Mouse (Mus musculus): ENCODE data around the gene Ccdc154. TPM values are rescaled to one million over a fixed set of nuclear protein-coding genes. Genes with fewer than 3 reads are reported as not detected.

Gene Ccdc154
- not detected in 2 replicates for polyA plus RNA-seq (2021; fragmentation: Nextera tagmentation)
- long read RNA-seq, experiment 1, result 0 reads
- long read RNA-seq, experiment 2, result 0 reads

GRCm38 (mm10) chr17:25162161-25162560, at the start of gene Ccdc154:
TSS of gene Ccdc154 (plus strand) at chr17:25162461.

DNA sequence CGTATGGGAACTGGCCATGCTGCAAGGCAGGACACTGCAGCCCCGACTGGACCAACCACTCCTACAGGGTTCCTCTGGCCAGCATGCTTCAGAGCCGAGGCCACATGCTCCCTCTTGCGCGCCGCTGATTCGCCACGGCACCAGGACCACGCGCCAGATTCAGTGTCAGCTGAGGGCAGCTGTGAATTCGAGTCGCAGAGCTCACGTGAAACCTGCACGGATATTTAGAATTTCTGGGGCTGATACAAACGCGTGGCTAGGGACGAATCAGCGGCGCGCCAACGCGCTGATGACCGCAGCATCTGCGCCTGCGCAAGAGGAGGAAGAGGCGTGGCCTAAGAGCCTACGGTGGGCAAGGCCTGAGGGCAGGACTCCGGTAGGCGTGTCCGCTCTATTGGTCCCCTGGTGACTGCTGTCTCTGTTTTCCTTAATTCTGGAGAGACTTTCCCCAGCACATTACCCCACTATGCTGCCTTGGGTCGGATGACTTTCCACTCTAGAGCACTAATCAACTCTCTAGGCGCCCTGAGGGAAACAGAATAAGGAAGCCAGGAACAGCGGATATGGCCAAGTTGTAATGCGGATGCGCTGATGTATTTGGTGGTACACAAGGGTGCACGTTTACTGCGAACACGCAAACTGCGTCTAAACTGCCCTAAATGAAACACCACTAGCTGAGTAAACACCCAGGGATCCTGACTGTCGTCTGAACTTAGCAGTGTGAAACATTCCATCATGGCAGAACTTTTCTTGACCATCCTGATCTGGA, 46.4 kb upstream of the Ccdc154 start, which contains the start of gene Telo2:
Gene Telo2 (minus strand): TSS at position 304 of the 769 bp plus-strand sequence.

GRCm38 (mm10) chr17:25120406-25120805, 41.9 kb upstream of the Ccdc154 start, which contains the start of gene Ptx4:
TSS of gene Ptx4 (plus strand) at chr17:25120760.

DNA sequence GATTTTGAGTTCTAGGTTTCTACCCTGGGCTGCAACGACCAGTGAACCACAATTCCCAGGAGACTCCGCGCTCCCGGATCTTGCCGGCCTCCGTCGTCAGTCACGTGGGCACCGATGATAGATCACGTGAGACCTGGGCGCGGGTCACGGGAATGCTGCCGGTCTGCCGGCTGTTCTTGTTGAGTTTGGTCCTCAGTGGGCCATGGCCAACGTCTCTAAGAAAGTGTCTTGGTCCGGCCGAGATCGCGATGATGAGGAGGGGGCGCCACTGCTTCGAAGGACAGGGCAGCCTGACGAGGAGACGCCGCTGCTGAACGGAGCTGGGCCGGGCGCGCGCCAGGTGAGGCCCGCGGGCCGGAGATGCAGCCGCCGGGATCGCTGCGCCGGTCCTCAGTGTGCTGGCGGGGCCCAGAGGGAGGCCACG, 29.0 kb upstream of the Ccdc154 start, which contains the start of gene Clcn7:
Gene Clcn7 (plus strand): TSS at position 117 of the 424 bp plus-strand sequence.

DNA sequence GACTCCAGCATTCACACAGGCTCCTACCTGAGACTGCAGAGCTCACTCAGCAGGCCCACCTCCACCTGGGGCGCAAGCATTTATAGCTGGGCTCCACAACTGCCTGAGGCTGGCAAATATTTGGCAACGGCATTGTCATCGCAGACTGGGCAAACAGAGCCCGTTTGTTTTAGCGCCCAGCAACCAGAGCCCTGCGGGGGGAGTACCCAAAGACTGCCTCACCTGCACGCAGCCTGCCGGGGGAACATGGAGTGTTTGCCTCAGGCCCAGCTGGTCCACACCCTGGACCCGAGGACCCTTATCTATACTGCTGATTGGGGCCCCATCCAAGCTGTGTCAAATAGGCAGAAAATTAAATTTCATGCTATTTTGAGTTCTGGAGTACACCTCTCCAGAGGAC, 13.2 kb downstream of the Ccdc154 start, which contains the start of gene Gm38655:
Gene Gm38655 (minus strand): TSS at position 61 of the 400 bp plus-strand sequence.

GRCm38 (mm10) chr17:25184129-25184691, 21.9 kb downstream of the Ccdc154 start, which contains the start of gene BC003965:
TSS of gene BC003965 (plus strand) at chr17:25184554.

DNA sequence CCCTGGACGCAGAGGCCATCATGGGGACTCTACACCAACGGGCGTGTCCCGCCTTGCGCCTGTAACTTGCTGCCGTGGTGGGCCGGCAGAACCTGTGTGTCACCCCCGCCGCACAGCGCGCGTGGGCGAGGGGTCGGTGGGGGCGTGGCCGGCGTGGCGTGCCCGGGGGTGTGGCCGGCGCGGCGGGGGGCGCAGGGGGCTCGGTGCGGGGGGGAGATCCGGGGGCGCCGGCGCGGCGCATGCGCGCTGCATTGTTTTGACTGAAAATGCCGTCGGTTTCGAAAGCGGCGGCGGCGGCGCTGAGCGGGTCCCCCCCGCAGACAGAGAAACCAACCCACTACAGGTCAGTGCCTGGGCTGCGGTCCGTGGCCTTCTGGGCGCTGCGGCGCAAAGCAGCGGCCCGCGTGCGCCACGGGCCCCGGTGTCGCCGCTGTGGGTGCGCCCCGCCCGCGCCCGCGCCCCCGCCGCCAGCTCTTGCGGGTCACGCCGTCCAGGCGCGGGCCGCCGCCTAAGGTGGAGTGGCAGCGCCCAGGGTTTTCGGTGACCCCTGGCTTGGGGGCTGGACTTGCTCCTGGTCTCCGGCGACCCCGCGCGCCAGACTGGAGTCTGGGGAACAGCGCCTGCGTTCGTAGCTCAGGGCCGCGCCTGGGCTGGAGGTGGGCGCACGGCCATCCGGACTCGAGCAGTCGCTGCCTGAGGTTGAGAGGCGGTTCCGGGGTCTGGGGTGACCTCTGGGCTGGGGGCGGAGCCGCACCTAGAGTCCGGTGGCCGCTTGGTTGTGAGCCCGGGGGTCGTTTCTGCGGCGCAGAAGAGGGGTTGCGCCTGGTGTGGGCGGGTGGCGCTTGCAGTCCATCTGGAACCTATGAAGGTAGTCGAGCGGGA, 26.1 kb downstream of the Ccdc154 start, which contains the start of gene Unkl:
Gene Unkl (plus strand): TSS at position 248 of the 882 bp plus-strand sequence.

Other genes starting within 250 kb of the Ccdc154 start
- 52.4 and 55.8 TPM in 2 replicates for gene Mapk8ip3, start 225.5 kb upstream of the Ccdc154 start, polyA plus RNA-seq (2021; fragmentation: Nextera tagmentation)
- gene Jpt2, start 201.8 kb upstream of the Ccdc154 start, polyA plus RNA-seq (2021; fragmentation: Nextera tagmentation), result 4.7 and 5.9 TPM in 2 replicates
- gene Cramp1l, start 146.7 kb upstream of the Ccdc154 start, polyA plus RNA-seq (2021; fragmentation: Nextera tagmentation), result 6.2 and 7.0 TPM in 2 replicates
- gene Ift140, start 146.4 kb upstream of the Ccdc154 start, polyA plus RNA-seq (2021; fragmentation: Nextera tagmentation), result 4.3 and 6.4 TPM in 2 replicates
- 15.0 and 15.1 TPM in 2 replicates for gene Tmem204, start 78.9 kb upstream of the Ccdc154 start, polyA plus RNA-seq (2021; fragmentation: Nextera tagmentation)
- gene Telo2, start 46.5 kb upstream of the Ccdc154 start, polyA plus RNA-seq (2021; fragmentation: Nextera tagmentation), result 9.6 and 9.7 TPM in 2 replicates
- gene Ptx4, start 41.7 kb upstream of the Ccdc154 start, polyA plus RNA-seq (2021; fragmentation: Nextera tagmentation), result 0.79 and 0.80 TPM in 2 replicates
- gene Clcn7, start 29.1 kb upstream of the Ccdc154 start, polyA plus RNA-seq (2021; fragmentation: Nextera tagmentation), result 31.4 and 33.7 TPM in 2 replicates
- gene Gm38655, start 13.0 kb downstream of the Ccdc154 start, polyA plus RNA-seq (2021; fragmentation: Nextera tagmentation), result not detected in 2 replicates
- gene BC003965, start 22.1 kb downstream of the Ccdc154 start, polyA plus RNA-seq (2021; fragmentation: Nextera tagmentation), result 23.3 and 25.0 TPM in 2 replicates
- 15.3 and 15.6 TPM in 2 replicates for gene Unkl, start 25.9 kb downstream of the Ccdc154 start, polyA plus RNA-seq (2021; fragmentation: Nextera tagmentation)
- gene Gnptg, start 77.7 kb downstream of the Ccdc154 start, polyA plus RNA-seq (2021; fragmentation: Nextera tagmentation), result 90.7 and 91.3 TPM in 2 replicates
- gene Tsr3, start 77.7 kb downstream of the Ccdc154 start, polyA plus RNA-seq (2021; fragmentation: Nextera tagmentation), result 58.8 and 62.6 TPM in 2 replicates
- gene Baiap3, start 93.9 kb downstream of the Ccdc154 start, polyA plus RNA-seq (2021; fragmentation: Nextera tagmentation), result 3.0 and 4.2 TPM in 2 replicates
- gene Ube2i, start 112.2 kb downstream of the Ccdc154 start, polyA plus RNA-seq (2021; fragmentation: Nextera tagmentation), result 235 and 259 TPM in 2 replicates
- not detected in 2 replicates for gene Prss34, start 135.9 kb downstream of the Ccdc154 start, polyA plus RNA-seq (2021; fragmentation: Nextera tagmentation)
- not detected in 2 replicates for gene Prss28, start 146.2 kb downstream of the Ccdc154 start, polyA plus RNA-seq (2021; fragmentation: Nextera tagmentation)
- not detected in 2 replicates for gene Prss29, start 156.2 kb downstream of the Ccdc154 start, polyA plus RNA-seq (2021; fragmentation: Nextera tagmentation)
- gene Tpsab1, start 183.1 kb downstream of the Ccdc154 start, polyA plus RNA-seq (2021; fragmentation: Nextera tagmentation), result not detected in 2 replicates
- gene Tpsb2, start 203.8 kb downstream of the Ccdc154 start, polyA plus RNA-seq (2021; fragmentation: Nextera tagmentation), result not detected in 2 replicates
- gene Tpsg1, start 206.8 kb downstream of the Ccdc154 start, polyA plus RNA-seq (2021; fragmentation: Nextera tagmentation), result not detected in 2 replicates

Measured in layer of hippocampus, adult 6 months (tissue).